Mouse (Mus musculus) G1E (cell line): ENCODE measurements at regions not wholly inside any gene's neighbourhood (a gene's known extent, or its start where the extent isn't known, plus 50 kb on each side); places are given as distances from the start of the nearest gene placed in this dataset.

Source experiments
- CTCF ChIP-seq: IDR thresholded peaks from 2 replicates; pipeline ENCODE4 v1.5.1; 2012; ENCODE audit warnings: low read depth, low read length, inconsistent platforms, mixed read lengths
- GATA1 ChIP-seq: IDR thresholded peaks from 2 replicates; pipeline ENCODE4 v1.6.1; 2012; ENCODE audit warnings: borderline replicate concordance, low read length, inconsistent platforms, mixed read lengths
- GATA2 ChIP-seq: IDR thresholded peaks from 2 replicates; pipeline ENCODE4 v1.6.1; 2012; ENCODE audit warnings: low read depth, low read length, inconsistent platforms, borderline replicate concordance
- POLR2AphosphoS5 ChIP-seq: IDR thresholded peaks from 2 replicates; pipeline ENCODE4 v1.6.1; 2012; ENCODE audit warnings: low read depth, low read length, inconsistent platforms; ENCODE audit not compliant: insufficient replicate concordance
- TAL1 ChIP-seq: conservative IDR thresholded peaks from 2 replicates; pipeline ENCODE4 v1.6.1; 2012; ENCODE audit warnings: low read depth, low read length, inconsistent platforms, mixed read lengths

- no peak for TF ChIP-seq CTCF
- TF ChIP-seq GATA1: no peak
- no peak for TF ChIP-seq GATA2
- no peak for TF ChIP-seq TAL1
- TF ChIP-seq POLR2AphosphoS5: no peak
Observed at GRCm38 (mm10) chr7:83126196-83126595, 259.1 kb downstream of the Mex3b start.
